Mouse (Mus musculus): ENCODE measurements around the gene Nme9.

The Nme9 gene

GRCm38 (mm10) chr9:99451161-99451560, at the start of gene Nme9:
Nme9 (plus strand) TSS chr9:99451475.
- DNase-seq (ENCODE audit: low spot score in 2 of 2), result no peak

GRCm38 (mm10) chr9:99409280-99409679, 42.0 kb upstream of the Nme9 start:
- no peak for DNase-seq (ENCODE audit: low spot score in 2 of 2)

- DNase-seq (ENCODE audit: low spot score in 2 of 2), result no peak
These were observed 40.2 kb upstream of the Nme9 start for GRCm38 (mm10) chr9:99411093-99411492.

- no peak for DNase-seq (ENCODE audit: low spot score in 2 of 2)
These were observed 39.5 kb upstream of the Nme9 start for GRCm38 (mm10) chr9:99411785-99412184.

GRCm38 (mm10) chr9:99416809-99417208, 34.5 kb upstream of the Nme9 start:
- no peak for DNase-seq (ENCODE audit: low spot score in 2 of 2)

GRCm38 (mm10) chr9:99417288-99417846, 33.9 kb upstream of the Nme9 start:
- no peak for DNase-seq (ENCODE audit: low spot score in 2 of 2)

GRCm38 (mm10) chr9:99418377-99418776, 32.9 kb upstream of the Nme9 start:
- DNase-seq (ENCODE audit: low spot score in 2 of 2), result no peak

GRCm38 (mm10) chr9:99419951-99420701, 31.1 kb upstream of the Nme9 start:
- DNase-seq (ENCODE audit: low spot score in 2 of 2), result no peak

GRCm38 (mm10) chr9:99421914-99422313, 29.4 kb upstream of the Nme9 start:
- no peak for DNase-seq (ENCODE audit: low spot score in 2 of 2)

- DNase-seq (ENCODE audit: low spot score in 2 of 2), result no peak
These were observed 27.3 kb upstream of the Nme9 start for GRCm38 (mm10) chr9:99423692-99424573.

GRCm38 (mm10) chr9:99424574-99424863, 26.8 kb upstream of the Nme9 start:
- no peak for DNase-seq (ENCODE audit: low spot score in 2 of 2)

GRCm38 (mm10) chr9:99425262-99425661, 26.0 kb upstream of the Nme9 start:
- no peak for DNase-seq (ENCODE audit: low spot score in 2 of 2)

GRCm38 (mm10) chr9:99428601-99429331, 22.5 kb upstream of the Nme9 start:
- DNase-seq (ENCODE audit: low spot score in 2 of 2), result no peak

GRCm38 (mm10) chr9:99429845-99430244, 21.4 kb upstream of the Nme9 start:
- no peak for DNase-seq (ENCODE audit: low spot score in 2 of 2)

- DNase-seq (ENCODE audit: low spot score in 2 of 2), result no peak
These were observed 20.5 kb upstream of the Nme9 start for GRCm38 (mm10) chr9:99430806-99431205.

- DNase-seq (ENCODE audit: low spot score in 2 of 2), result no peak
These were observed 19.9 kb upstream of the Nme9 start for GRCm38 (mm10) chr9:99431346-99431745.

- DNase-seq (ENCODE audit: low spot score in 2 of 2), result no peak
These were observed 19.3 kb upstream of the Nme9 start for GRCm38 (mm10) chr9:99431963-99432362.

- DNase-seq (ENCODE audit: low spot score in 2 of 2), result peak in 1 of 2 experiments; percentile 48
These were observed 18.8 kb upstream of the Nme9 start for GRCm38 (mm10) chr9:99432478-99432877.

GRCm38 (mm10) chr9:99434892-99435618, 16.2 kb upstream of the Nme9 start:
- no peak for DNase-seq (ENCODE audit: low spot score in 2 of 2)

- peak in 1 of 2 experiments; percentile 35 for DNase-seq (ENCODE audit: low spot score in 2 of 2)
These were observed 15.6 kb upstream of the Nme9 start for GRCm38 (mm10) chr9:99435619-99436181.
